Mouse (Mus musculus) limb, embryonic 10.5 days (tissue): ENCODE measurements at regions not wholly inside any gene's neighbourhood (a gene's known extent, or its start where the extent isn't known, plus 50 kb on each side); places are given as distances from the start of the nearest gene placed in this dataset.

Source experiments
- DNase-seq: peaks from one replicate; pipeline ENCODE4 v3.0.0-alpha.2; 2017; ENCODE audit warnings: low spot score
- H3K27ac ChIP-seq: fragments of 300-500 bp; sonication (generic); 2 replicates; pipeline ENCODE4 v1.5.1; 2016; ENCODE audit warnings: mild to moderate bottlenecking
- H3K27me3 ChIP-seq: fragments of 300-500 bp; sonication (generic); 2 replicates; pipeline ENCODE4 v1.6.1; 2016; ENCODE audit warnings: low read depth, mild to moderate bottlenecking; ENCODE audit not compliant: poor library complexity, severe bottlenecking
- H3K36me3 ChIP-seq: fragments of 300-500 bp; sonication (generic); 2 replicates; pipeline ENCODE4 v1.6.1; 2016; ENCODE audit warnings: mild to moderate bottlenecking, moderate library complexity
- H3K4me1 ChIP-seq: fragments of 300-500 bp; sonication (generic); 2 replicates; pipeline ENCODE4 v1.6.1; 2016
- H3K4me3 ChIP-seq: fragments of 300-500 bp; sonication (generic); 2 replicates; pipeline ENCODE4 v1.5.1; 2016; ENCODE audit warnings: mild to moderate bottlenecking, moderate library complexity
- H3K9me3 ChIP-seq: fragments of 300-500 bp; sonication (generic); replicated peaks from 2 replicates; pipeline ENCODE4 v1.6.1; 2016; ENCODE audit warnings: mild to moderate bottlenecking
- WGBS: fragments of 180-500 bp; shearing (Covaris S2); methylation state at CpG from one replicate; pipeline ENCODE4 v1.1.7; 2016; 5-methylcytosine and 5-hydroxymethylcytosine counted together

- H3K9me3 ChIP-seq = no peaks in the 10 kb centered on the region
- H3K27me3 ChIP-seq = no peaks in the 10 kb centered on the region
- DNase-seq = no peak
- no peak overlapping the region for H3K27ac ChIP-seq
- no peaks in the 10 kb centered on the region for H3K36me3 ChIP-seq
- 90% methylated on average over 15 of the region's 15 CpGs for WGBS
- H3K4me1 ChIP-seq = 0 out of 2 replicates have a peak, but pooled peaks cover 7% of the 10 kb centered on the region
- H3K4me3 ChIP-seq = no peak overlapping the region
Measured at GRCm38 (mm10) chr12:107251981-107252380, 236.5 kb upstream of the 3110018I06Rik start.

- Histone ChIP-seq H3K4me3 (no peak overlapping the region), H3K4me1 (peaks cover 8% of the 10 kb centered on the region; the same call in 1 of the 2 replicates), H3K27ac (no peak overlapping the region), H3K9me3 (no peaks in the 10 kb centered on the region), H3K27me3 (no peaks in the 10 kb centered on the region), H3K36me3 (no peaks in the 10 kb centered on the region)
- DNase-seq = no peak
- 90% methylated on average over 5 of the region's 5 CpGs for WGBS
Measured at GRCm38 (mm10) chr12:107262076-107262475, 226.4 kb upstream of the 3110018I06Rik start.

DNA sequence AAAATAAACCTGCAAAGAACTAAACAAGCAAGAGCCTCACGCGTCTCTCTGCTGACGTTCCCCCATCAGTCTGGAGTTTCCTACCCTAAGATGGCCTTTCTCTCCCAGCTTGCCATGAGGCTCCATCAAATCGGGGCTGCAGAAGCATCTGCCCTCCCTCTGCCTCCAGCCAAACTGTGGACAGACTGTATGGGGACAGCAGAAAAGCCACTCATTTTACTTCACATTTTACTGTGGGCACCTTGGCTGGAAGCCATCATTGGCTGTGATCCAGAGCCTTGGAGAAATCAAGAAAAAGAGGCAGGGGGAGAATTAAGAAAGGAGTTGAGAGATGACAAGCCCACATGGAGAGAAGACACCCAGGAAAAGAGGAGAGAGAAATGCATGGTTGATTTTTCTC is 225.9 kb upstream of the 3110018I06Rik start:
- no peaks in the 10 kb centered on the region for H3K9me3 ChIP-seq
- no peak for DNase-seq
- peaks cover 8% of the 10 kb centered on the region; the same call in 1 of the 2 replicates for H3K4me1 ChIP-seq
- no peaks in the 10 kb centered on the region for H3K27me3 ChIP-seq
- H3K4me3 ChIP-seq = no peak overlapping the region
- whole genome bisulfite sequencing = 86% methylated on average over 4 of the region's 4 CpGs
- no peaks in the 10 kb centered on the region for H3K36me3 ChIP-seq
- H3K27ac ChIP-seq = no peak overlapping the region

DNA sequence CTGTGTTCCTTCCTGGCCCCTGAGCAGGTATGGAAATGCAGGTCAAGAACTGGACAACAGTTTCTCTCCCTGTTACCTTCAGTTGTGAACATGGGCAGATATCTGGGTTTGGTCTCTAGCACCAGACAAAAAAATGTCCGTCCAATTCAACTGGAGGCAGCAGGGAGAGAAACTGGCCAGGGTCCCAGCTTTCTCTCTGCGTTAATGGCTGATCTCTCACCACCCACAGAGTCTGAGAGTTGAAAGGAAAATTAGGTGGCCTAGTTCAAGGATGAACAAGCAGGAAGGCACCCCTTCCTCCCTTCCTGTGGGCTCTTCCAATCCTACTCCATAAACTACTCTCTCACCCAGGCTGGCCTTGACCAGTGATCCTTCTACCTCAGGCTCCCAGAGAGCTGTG is 221.7 kb upstream of the 3110018I06Rik start:
- peaks cover 8% of the 10 kb centered on the region for H3K4me1 ChIP-seq
- WGBS = 73% methylated on average over 2 of the region's 2 CpGs
- no peak overlapping the region for H3K4me3 ChIP-seq
- H3K9me3 ChIP-seq = no peaks in the 10 kb centered on the region
- no peak overlapping the region for H3K27ac ChIP-seq
- no peak for DNase-seq
- H3K36me3 ChIP-seq = no peaks in the 10 kb centered on the region
- peaks cover 19% of the 10 kb centered on the region for H3K27me3 ChIP-seq

DNA sequence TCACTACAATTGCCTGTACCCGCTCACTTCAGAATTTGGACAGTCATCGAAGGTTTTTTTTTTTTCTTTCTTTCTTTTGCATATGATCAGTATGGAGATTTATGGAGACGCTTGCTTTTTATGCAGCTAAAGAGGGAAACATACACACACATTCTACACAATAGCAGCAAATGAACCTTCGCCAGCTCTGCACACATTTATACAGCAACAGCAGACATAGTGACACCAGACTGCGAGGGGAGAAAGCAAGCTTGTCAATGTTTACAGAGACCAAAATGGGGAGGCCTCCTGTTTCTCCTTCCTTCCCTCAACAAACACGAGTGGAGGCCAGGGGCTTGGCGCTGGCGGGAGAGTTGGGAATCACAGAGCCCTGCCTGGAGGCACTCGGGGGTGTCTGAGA is 202.8 kb upstream of the 3110018I06Rik start:
- no peaks in the 10 kb centered on the region for H3K27me3 ChIP-seq
- H3K27ac ChIP-seq = no peak overlapping the region
- H3K4me3 ChIP-seq = no peak overlapping the region
- peaks cover 9% of the 10 kb centered on the region for H3K4me1 ChIP-seq
- no peak for DNase-seq
- no peaks in the 10 kb centered on the region for H3K36me3 ChIP-seq
- H3K9me3 ChIP-seq = no peaks in the 10 kb centered on the region
- WGBS = 81% methylated on average over 9 of the region's 9 CpGs

DNA sequence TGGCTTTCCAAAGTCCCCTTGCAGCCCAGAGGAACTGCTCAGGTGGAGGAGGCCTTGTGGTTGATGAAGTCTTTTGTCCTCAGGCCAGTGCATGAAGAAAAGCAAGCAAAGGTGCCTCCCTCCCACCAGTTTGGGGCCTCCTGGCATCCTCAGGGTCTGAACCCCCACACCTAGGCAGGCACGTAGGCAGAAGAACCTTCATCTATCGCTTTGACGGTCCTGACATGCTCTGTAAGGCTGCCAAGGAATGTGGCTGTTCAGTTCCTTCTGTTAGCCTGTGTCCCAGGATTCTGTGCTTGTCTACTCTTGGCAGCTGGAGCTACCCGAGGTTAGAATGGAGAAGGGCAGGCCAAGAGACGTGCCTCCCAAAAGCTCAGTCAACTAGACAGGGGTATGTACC is 197.1 kb upstream of the 3110018I06Rik start:
- no peak for DNase-seq
- Histone ChIP-seq H3K36me3 (no peaks in the 10 kb centered on the region), H3K4me1 (peaks cover 9% of the 10 kb centered on the region), H3K27ac (no peak overlapping the region), H3K9me3 (no peaks in the 10 kb centered on the region), H3K4me3 (no peak overlapping the region), H3K27me3 (no peaks in the 10 kb centered on the region)
- 87% methylated on average over 5 of the region's 5 CpGs for WGBS

- Histone ChIP-seq H3K4me1 (peaks cover 13% of the 10 kb centered on the region), H3K27me3 (peaks cover 30% of the 10 kb centered on the region; the same call in 1 of the 2 replicates)
- WGBS = 17% methylated on average over 15 of the region's 15 CpGs
Measured at GRCm38 (mm10) chr12:107307094-107307740, 181.2 kb upstream of the 3110018I06Rik start.

GRCm38 (mm10) chr12:107315446-107315845 is 173.0 kb upstream of the 3110018I06Rik start:
- no peak for DNase-seq
- WGBS = 94% methylated on average over 4 of the region's 4 CpGs
- H3K9me3 ChIP-seq = no peaks in the 10 kb centered on the region
- no peak overlapping the region for H3K4me3 ChIP-seq
- peaks cover 11% of the 10 kb centered on the region for H3K4me1 ChIP-seq
- H3K27me3 ChIP-seq = peaks cover 12% of the 10 kb centered on the region; the same call in 1 of the 2 replicates
- H3K36me3 ChIP-seq = no peaks in the 10 kb centered on the region
- no peak overlapping the region for H3K27ac ChIP-seq

More at GRCm38 (mm10) chr12:107307094-107307740, 181.2 kb upstream of the 3110018I06Rik start:
- no peaks in the 10 kb centered on the region for H3K9me3 ChIP-seq
- DNase-seq = no peak
- 0 out of 2 replicates have a peak overlapping the region, but pooled peaks have one; percentile 1 for H3K27ac ChIP-seq
- H3K36me3 ChIP-seq = no peaks in the 10 kb centered on the region
- H3K4me3 ChIP-seq = no peak overlapping the region

GRCm38 (mm10) chr12:107322861-107323260 is 165.6 kb upstream of the 3110018I06Rik start:
- DNase-seq = no peak
- WGBS = 88% methylated on average over 7 of the region's 7 CpGs
- peaks cover 2% of the 10 kb centered on the region; the same call in 1 of the 2 replicates for H3K27me3 ChIP-seq
- no peak overlapping the region for H3K27ac ChIP-seq
- no peaks in the 10 kb centered on the region for H3K36me3 ChIP-seq
- no peaks in the 10 kb centered on the region for H3K9me3 ChIP-seq
- peaks cover 10% of the 10 kb centered on the region; the same call in 1 of the 2 replicates for H3K4me1 ChIP-seq
- no peak overlapping the region for H3K4me3 ChIP-seq

- H3K4me1 ChIP-seq = peaks cover 26% of the 10 kb centered on the region
- no peak overlapping the region for H3K4me3 ChIP-seq
- WGBS = 97% methylated on average over 10 of the region's 10 CpGs
- peak; percentile 16 for DNase-seq
- H3K27me3 ChIP-seq = peaks cover 25% of the 10 kb centered on the region
- no peaks in the 10 kb centered on the region for H3K36me3 ChIP-seq
- no peaks in the 10 kb centered on the region for H3K9me3 ChIP-seq
- H3K27ac ChIP-seq = no peak overlapping the region
Measured at GRCm38 (mm10) chr12:107326101-107326500, 162.3 kb upstream of the 3110018I06Rik start.

DNA sequence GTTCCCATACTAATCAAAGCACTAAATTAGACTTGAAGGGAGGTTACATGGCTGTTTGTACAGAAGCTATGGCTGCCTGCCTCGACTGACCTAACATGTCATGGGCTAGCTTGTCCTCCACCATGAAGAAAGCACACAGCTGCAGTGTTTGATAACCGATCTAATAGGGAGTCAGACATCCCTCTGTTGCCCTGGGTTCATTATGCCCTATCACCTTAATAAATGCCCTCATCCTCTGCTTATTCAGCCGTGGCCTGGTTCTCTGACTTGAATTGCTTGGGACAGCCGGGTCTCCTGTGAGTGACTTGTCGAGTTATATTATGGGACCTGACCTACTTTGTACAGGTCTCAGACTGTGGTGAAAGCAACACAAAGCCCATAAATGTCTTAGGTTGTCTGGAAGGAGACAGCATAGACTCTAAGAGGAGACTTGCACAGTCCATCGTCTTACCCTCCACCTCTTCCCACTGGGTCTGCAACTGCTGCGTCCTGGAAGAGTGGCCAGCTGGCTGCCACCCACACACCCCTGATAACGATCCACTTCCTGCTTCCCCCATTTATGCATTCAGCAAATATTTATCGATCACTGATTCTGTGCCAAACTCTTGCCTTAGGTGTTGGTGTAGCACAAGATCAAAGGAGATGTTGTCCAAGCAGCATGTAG is 161.2 kb upstream of the 3110018I06Rik start:
- Histone ChIP-seq H3K4me1 (peaks cover 26% of the 10 kb centered on the region), H3K27ac (no peak overlapping the region), H3K4me3 (no peak overlapping the region), H3K9me3 (no peaks in the 10 kb centered on the region), H3K27me3 (peaks cover 28% of the 10 kb centered on the region), H3K36me3 (no peaks in the 10 kb centered on the region)
- no peak for DNase-seq
- WGBS = 81% methylated on average over 9 of the region's 9 CpGs

GRCm38 (mm10) chr12:107328986-107329385 is 159.4 kb upstream of the 3110018I06Rik start:
- no peaks in the 10 kb centered on the region for H3K9me3 ChIP-seq
- WGBS = 6% methylated on average over 9 of the region's 9 CpGs
- no peak overlapping the region; the same call in none of the 2 replicates for H3K27ac ChIP-seq
- no peak overlapping the region for H3K4me3 ChIP-seq
- peaks cover 26% of the 10 kb centered on the region for H3K4me1 ChIP-seq
- DNase-seq = peak; percentile 47
- H3K27me3 ChIP-seq = peaks cover 28% of the 10 kb centered on the region
- H3K36me3 ChIP-seq = no peaks in the 10 kb centered on the region

DNA sequence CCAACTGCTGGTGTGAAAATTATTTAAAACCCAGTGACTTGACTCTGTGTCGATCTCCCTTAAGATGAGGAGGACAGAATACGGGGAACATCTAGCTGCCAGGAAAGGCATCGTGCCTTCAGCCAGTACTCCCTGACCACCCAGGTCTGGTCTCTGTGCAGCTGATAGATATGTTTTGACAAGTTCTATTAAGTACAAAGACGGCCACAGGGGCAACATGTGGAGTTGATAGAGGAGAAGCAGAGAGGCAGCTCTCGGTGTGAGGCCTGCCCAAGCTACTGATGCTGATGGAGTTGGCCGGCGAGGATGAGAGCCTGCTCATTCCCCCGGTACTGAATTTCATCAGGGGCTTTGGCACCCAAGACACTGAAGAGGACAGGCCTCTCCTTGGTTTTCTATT is 154.1 kb upstream of the 3110018I06Rik start:
- Histone ChIP-seq H3K27ac (no peak overlapping the region), H3K4me3 (no peak overlapping the region), H3K36me3 (no peaks in the 10 kb centered on the region), H3K9me3 (no peaks in the 10 kb centered on the region), H3K4me1 (peaks cover 10% of the 10 kb centered on the region), H3K27me3 (peaks cover 28% of the 10 kb centered on the region)
- 53% methylated on average over 8 of the region's 8 CpGs for WGBS
- no peak for DNase-seq
